Mouse (Mus musculus): ENCODE measurements around the gene Zc3h12d. TPM values are rescaled to one million over a fixed set of nuclear protein-coding genes. Genes with fewer than 3 reads are reported as not detected.
A peak's percentile ranks its signal among the peaks of the same experiment; 100 is the strongest.

Gene Zc3h12d
- total RNA-seq, 1 experiment: 0.04 TPM

DNA sequence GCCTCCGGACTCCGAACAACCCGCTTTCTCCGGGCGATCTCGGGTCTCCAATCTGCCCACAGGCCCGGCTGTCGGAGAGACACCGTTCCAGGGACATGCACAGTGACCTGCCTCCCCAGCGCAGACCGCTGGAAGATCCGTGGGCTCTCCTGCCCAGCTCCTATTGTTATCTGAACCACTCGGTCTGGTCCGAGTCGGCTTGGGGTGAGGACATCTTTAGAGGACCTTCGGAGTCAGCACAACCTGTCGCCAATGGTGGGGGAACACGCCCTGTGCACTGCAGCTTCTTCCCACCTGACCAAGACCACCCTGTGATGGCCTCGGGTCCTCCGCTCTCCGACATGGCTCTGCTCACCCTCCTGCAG is 35.4 kb downstream of the Zc3h12d start:
- no peaks in the 10 kb centered on the region for H3K36me3 ChIP-seq (ENCODE audit: control insufficient read depth, insufficient read depth, low read length, poor library complexity, severe bottlenecking)
- TF ChIP-seq HCFC1 (IDR thresholded peaks at IDR 0.05; ENCODE audit: borderline replicate concordance, insufficient read depth, low read length) (no peak), ZNF384 (IDR thresholded peaks at IDR 0.05; ENCODE audit: low read depth, low read length) (no peak), MAFK (IDR thresholded peaks at IDR 0.05; ENCODE audit: insufficient read depth, low read depth, low read length) (no peak), CHD2 (IDR thresholded peaks at IDR 0.05; ENCODE audit: low read depth, low read length) (no peak), ZC3H11A (IDR thresholded peaks at IDR 0.05; ENCODE audit: borderline replicate concordance, low read depth, low read length) (no peak)
- no peaks in the 10 kb centered on the region for H3K9me3 ChIP-seq (ENCODE audit: control insufficient read depth, insufficient read depth, low read depth, low read length)
- peak overlapping the region; percentile 63 to 66 for H3K4me3 ChIP-seq (ENCODE audit: insufficient read depth in 1 of 2, low read depth in 1 of 2, low read length in 2 of 2, poor library complexity in 1 of 2, severe bottlenecking in 1 of 2)
- H3K9ac ChIP-seq (ENCODE audit: insufficient read depth, low read depth, low read length, poor library complexity, severe bottlenecking): peak overlapping the region; percentile 45
- in situ Hi-C loops (cut with MboI; ENCODE audit: low sequenced_read_pairs in 2 of 2, unreplicated experiment in 2 of 2): no loop called here
- H3K27ac ChIP-seq (ENCODE audit: insufficient read depth, low read depth, low read length, poor library complexity, severe bottlenecking): no peak overlapping the region
- H3K4me1 ChIP-seq (ENCODE audit: control insufficient read depth in 2 of 2, insufficient read depth in 2 of 2, low read length in 2 of 2, poor library complexity in 1 of 2): peaks cover 0 to 11% of the 10 kb centered on the region in 2 experiments; a peak in 1 of 4 replicates
- no peak for DNase-seq (ENCODE audit: low read depth, low spot score)

DNA sequence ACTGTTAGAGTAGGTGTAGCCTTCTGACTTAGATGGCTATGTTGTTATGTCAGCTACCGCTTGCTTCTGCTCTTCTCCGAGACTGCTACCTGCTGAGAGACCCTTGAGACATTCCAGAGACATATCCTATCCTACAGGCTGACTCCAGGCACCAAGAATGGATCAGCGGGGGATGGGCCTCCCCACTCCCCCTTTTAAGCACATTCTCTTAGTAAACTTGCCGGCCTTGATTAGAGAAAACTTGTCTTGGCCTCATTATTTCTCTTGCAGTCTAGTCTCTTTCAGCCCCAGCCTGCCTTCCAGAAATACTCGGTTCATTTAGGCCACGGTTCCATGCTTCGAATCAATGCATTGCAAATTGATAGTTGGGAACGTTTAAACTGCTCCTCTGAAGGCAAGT is 37.5 kb downstream of the Zc3h12d start:
- no peak for DNase-seq (ENCODE audit: low read depth, low spot score)
- H3K9ac ChIP-seq (ENCODE audit: insufficient read depth, low read depth, low read length, poor library complexity, severe bottlenecking): no peak overlapping the region
- H3K4me3 ChIP-seq (ENCODE audit: insufficient read depth in 1 of 2, low read depth in 1 of 2, low read length in 2 of 2, poor library complexity in 1 of 2, severe bottlenecking in 1 of 2): no peak overlapping the region
- H3K9me3 ChIP-seq (ENCODE audit: control insufficient read depth, insufficient read depth, low read depth, low read length): no peaks in the 10 kb centered on the region
- in situ Hi-C loops (cut with MboI; ENCODE audit: low sequenced_read_pairs in 2 of 2, unreplicated experiment in 2 of 2): no loop called here
- TF ChIP-seq HCFC1 (IDR thresholded peaks at IDR 0.05; ENCODE audit: borderline replicate concordance, insufficient read depth, low read length) (no peak), ZNF384 (IDR thresholded peaks at IDR 0.05; ENCODE audit: low read depth, low read length) (no peak)
- peaks cover 0 to 11% of the 10 kb centered on the region in 2 experiments; a peak in 1 of 4 replicates for H3K4me1 ChIP-seq (ENCODE audit: control insufficient read depth in 2 of 2, insufficient read depth in 2 of 2, low read length in 2 of 2, poor library complexity in 1 of 2)
- no peak overlapping the region for H3K27ac ChIP-seq (ENCODE audit: insufficient read depth, low read depth, low read length, poor library complexity, severe bottlenecking)
- no peaks in the 10 kb centered on the region for H3K36me3 ChIP-seq (ENCODE audit: control insufficient read depth, insufficient read depth, low read length, poor library complexity, severe bottlenecking)

DNA sequence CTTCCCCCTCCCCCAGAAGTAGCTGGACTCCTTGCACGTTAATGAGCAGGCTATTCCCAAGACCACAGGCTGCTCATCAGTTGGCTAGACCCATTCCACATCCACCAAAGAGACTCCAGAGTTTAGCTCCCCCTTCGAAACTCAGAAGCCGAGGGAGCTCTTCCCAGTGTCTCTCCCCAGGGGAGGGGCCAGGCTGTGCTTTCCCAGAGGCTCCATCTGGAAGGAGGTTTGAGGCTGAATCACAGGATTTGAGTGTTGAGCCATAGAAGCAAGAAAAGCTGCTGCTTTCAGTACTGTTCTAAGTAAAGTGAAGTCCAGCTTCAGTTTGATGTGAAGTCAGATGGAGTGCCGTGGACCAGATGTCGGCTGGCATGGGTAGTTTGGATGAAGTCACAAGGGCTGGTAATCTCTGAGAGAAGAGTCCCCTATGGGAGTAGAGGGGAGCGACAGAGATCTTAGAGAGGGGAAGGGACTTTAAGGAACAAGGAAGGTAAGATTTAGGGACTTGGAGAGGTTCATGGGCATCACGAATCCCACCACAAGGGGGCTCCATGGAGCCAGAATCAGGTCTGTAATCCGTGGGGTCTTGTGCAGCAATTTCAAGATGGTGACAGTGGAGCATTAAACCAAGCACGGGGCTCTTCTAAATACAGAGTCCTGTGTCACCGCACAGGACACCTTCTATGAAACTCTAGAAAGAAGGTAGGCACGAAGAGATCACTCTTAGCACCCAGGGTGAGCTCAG is 38.5 kb downstream of the Zc3h12d start:
- TF ChIP-seq ZNF384 (IDR thresholded peaks at IDR 0.05; ENCODE audit: low read depth, low read length) (no peak), ZC3H11A (IDR thresholded peaks at IDR 0.05; ENCODE audit: borderline replicate concordance, low read depth, low read length) (peak; percentile 85)
- in situ Hi-C loops (cut with MboI; ENCODE audit: low sequenced_read_pairs in 2 of 2, unreplicated experiment in 2 of 2): no loop called here

DNA sequence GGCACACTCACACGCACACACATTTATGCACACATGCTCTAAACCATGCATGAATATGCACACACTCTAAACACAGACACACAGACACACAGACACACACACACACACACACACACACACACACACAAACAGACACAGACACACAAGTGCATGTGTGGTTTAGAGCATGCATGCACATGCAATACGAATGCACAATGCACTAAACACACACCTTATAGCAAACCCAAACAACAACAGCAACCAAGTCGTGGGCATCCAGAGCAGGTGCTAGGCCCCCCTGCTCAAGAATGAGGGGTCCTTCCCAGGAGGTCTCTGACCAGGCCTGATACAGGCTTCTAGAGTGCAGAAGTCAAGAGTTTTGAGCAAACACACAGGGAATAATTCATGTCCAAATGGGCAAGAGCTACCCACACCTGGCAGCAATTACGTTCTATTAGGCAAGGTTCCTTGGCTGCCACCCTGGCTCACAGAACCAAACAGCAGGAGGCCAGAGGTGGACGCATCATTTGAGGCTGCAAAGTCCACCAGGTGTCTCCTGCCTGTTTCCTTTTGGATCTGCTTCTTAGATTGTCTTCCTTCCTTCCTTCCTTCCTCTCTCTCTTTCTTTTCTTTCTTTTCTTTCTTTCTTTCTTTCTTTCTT is 39.2 kb downstream of the Zc3h12d start:
- DNase-seq (ENCODE audit: low read depth, low spot score): no peak
- Histone ChIP-seq H3K27ac (ENCODE audit: insufficient read depth, low read depth, low read length, poor library complexity, severe bottlenecking) (no peak overlapping the region), H3K9ac (ENCODE audit: insufficient read depth, low read depth, low read length, poor library complexity, severe bottlenecking) (no peak overlapping the region), H3K4me3 (ENCODE audit: insufficient read depth in 1 of 2, low read depth in 1 of 2, low read length in 2 of 2, poor library complexity in 1 of 2, severe bottlenecking in 1 of 2) (no peak overlapping the region), H3K36me3 (ENCODE audit: control insufficient read depth, insufficient read depth, low read length, poor library complexity, severe bottlenecking) (no peaks in the 10 kb centered on the region), H3K4me1 (ENCODE audit: control insufficient read depth in 2 of 2, insufficient read depth in 2 of 2, low read length in 2 of 2, poor library complexity in 1 of 2) (peaks cover 0 to 10% of the 10 kb centered on the region in 2 experiments; a peak in 1 of 4 replicates), H3K9me3 (ENCODE audit: control insufficient read depth, insufficient read depth, low read depth, low read length) (no peaks in the 10 kb centered on the region)
- in situ Hi-C loops (cut with MboI; ENCODE audit: low sequenced_read_pairs in 2 of 2, unreplicated experiment in 2 of 2): no loop called here
- TF ChIP-seq HCFC1 (IDR thresholded peaks at IDR 0.05; ENCODE audit: borderline replicate concordance, insufficient read depth, low read length) (no peak), MAFK (IDR thresholded peaks at IDR 0.05; ENCODE audit: insufficient read depth, low read depth, low read length) (no peak), ZNF384 (IDR thresholded peaks at IDR 0.05; ENCODE audit: low read depth, low read length) (no peak), ZC3H11A (IDR thresholded peaks at IDR 0.05; ENCODE audit: borderline replicate concordance, low read depth, low read length) (no peak), CHD2 (IDR thresholded peaks at IDR 0.05; ENCODE audit: low read depth, low read length) (no peak)

More for the DNA sequence above, 38.5 kb downstream of the Zc3h12d start:
- Histone ChIP-seq H3K4me3 (ENCODE audit: insufficient read depth in 1 of 2, low read depth in 1 of 2, low read length in 2 of 2, poor library complexity in 1 of 2, severe bottlenecking in 1 of 2) (no peak overlapping the region), H3K4me1 (ENCODE audit: control insufficient read depth in 2 of 2, insufficient read depth in 2 of 2, low read length in 2 of 2, poor library complexity in 1 of 2) (peaks cover 0 to 10% of the 10 kb centered on the region in 2 experiments; a peak in 1 of 4 replicates), H3K27ac (ENCODE audit: insufficient read depth, low read depth, low read length, poor library complexity, severe bottlenecking) (no peak overlapping the region), H3K9ac (ENCODE audit: insufficient read depth, low read depth, low read length, poor library complexity, severe bottlenecking) (no peak overlapping the region), H3K9me3 (ENCODE audit: control insufficient read depth, insufficient read depth, low read depth, low read length) (no peaks in the 10 kb centered on the region), H3K36me3 (ENCODE audit: control insufficient read depth, insufficient read depth, low read length, poor library complexity, severe bottlenecking) (no peaks in the 10 kb centered on the region)
- peak; percentile 67 for DNase-seq (ENCODE audit: low read depth, low spot score)

Measured in ES-E14 (cell line).